Mouse (Mus musculus) liver, embryonic 14.5 days (tissue): ENCODE results near the gene Galns. TPM values are rescaled to one million over a fixed set of nuclear protein-coding genes. Genes with fewer than 3 reads are reported as not detected.

ENCODE experiments used
- ATAC-seq: fragments of 200-750 bp; cut with Nextera tagmentation; 2 replicates; pipeline ENCODE4 v1.8.0; 2017; ENCODE audit warnings: moderate number of reproducible peaks, mild to moderate bottlenecking, moderate library complexity; ENCODE audit not compliant: insufficient read depth
- DNase-seq, 3 experiments: peaks; one replicate each; pipeline ENCODE4 v3.0.0-alpha.2; 2012 to 2013; ENCODE audit warnings: low read depth in 3 of 3, low spot score in 3 of 3
- H3K27ac ChIP-seq: fragments of 300-500 bp; sonication (generic); 2 replicates; pipeline ENCODE4 v1.5.1; 2014; ENCODE audit warnings: moderate library complexity, mild to moderate bottlenecking, control low read depth, inconsistent platforms
- H3K27me3 ChIP-seq: fragments of 300-500 bp; sonication (generic); 2 replicates; pipeline ENCODE4 v1.6.1; 2014; ENCODE audit warnings: mild to moderate bottlenecking, low read length, moderate library complexity; ENCODE audit not compliant: control insufficient read depth, insufficient read depth
- H3K36me3 ChIP-seq: fragments of 300-500 bp; sonication (generic); replicated peaks from 2 replicates; pipeline ENCODE4 v1.6.1; 2014; ENCODE audit warnings: low read depth; ENCODE audit not compliant: control insufficient read depth, insufficient read depth
- H3K4me1 ChIP-seq, 2 experiments: fragments of 200-500 bp in 1 of 2; fragments of 300-500 bp in 1 of 2; sonication (generic) in 1 of 2; replicated peaks; 2 replicates each; pipeline ENCODE4 v1.6.1; 2012 to 2014; ENCODE audit warnings: antibody characterized with exemption in 1 of 2, inconsistent platforms in 1 of 2, low read length in 1 of 2; ENCODE audit not compliant: control insufficient read depth in 2 of 2, insufficient read depth in 2 of 2
- H3K4me2 ChIP-seq: fragments of 300-500 bp; sonication (generic); 2 replicates; pipeline ENCODE4 v1.6.1; 2014; ENCODE audit warnings: low read depth, mild to moderate bottlenecking, control low read depth, moderate library complexity
- H3K4me3 ChIP-seq, 2 experiments: fragments of 200-500 bp in 1 of 2; fragments of 300-500 bp in 1 of 2; sonication (generic) in 1 of 2; 2 replicates each; pipeline ENCODE4 v1.5.1; 2012 to 2014; ENCODE audit warnings: low read depth in 2 of 2, low read length in 2 of 2, mild to moderate bottlenecking in 2 of 2, control low read depth in 1 of 2, inconsistent platforms in 1 of 2, moderate library complexity in 1 of 2; ENCODE audit not compliant: insufficient read depth in 1 of 2
- H3K9ac ChIP-seq: fragments of 300-500 bp; sonication (generic); replicated peaks from 2 replicates; pipeline ENCODE4 v1.6.1; 2014; ENCODE audit warnings: mild to moderate bottlenecking, control low read depth, moderate library complexity
- H3K9me3 ChIP-seq: fragments of 300-500 bp; sonication (generic); 2 replicates; pipeline ENCODE4 v1.6.1; 2016; ENCODE audit warnings: low read length, mixed read lengths; ENCODE audit not compliant: control insufficient read depth
- CTCF ChIP-seq: IDR thresholded peaks from 2 replicates; pipeline ENCODE4 v1.5.1; 2016; ENCODE audit warnings: antibody characterized with exemption, low read depth, control low read depth
- EP300 ChIP-seq: IDR thresholded peaks from 2 replicates; pipeline ENCODE4 v1.6.1; 2016; ENCODE audit warnings: antibody characterized with exemption, low read depth
- WGBS: fragments of 180-500 bp; shearing (Covaris S2); extraction: QIAGEN DNeasy Blood & Tissue Kit; methylation state at CpG from one replicate; pipeline ENCODE4 v1.1.7; 2014; ENCODE audit not compliant: insufficient replicate concordance; 5-methylcytosine and 5-hydroxymethylcytosine counted together
- polyA plus RNA-seq, 2 experiments: library from polyadenylated mRNA; depleted of rRNA in 1 of 2; stranded (reverse) in 1 of 2; unstranded in 1 of 2; fragments of >200 nt; fragmentation: Nextera tagmentation in 1 of 2; extraction: Ambion mirVana in 1 of 2; gene quantifications; 2 replicates each; pipeline versions ENCODE4 v1.2.1 to v1.2.3; 2012 to 2014

Galns gene
- polyA plus RNA-seq, 2 experiments: 3.8 to 4.6 TPM

DNA sequence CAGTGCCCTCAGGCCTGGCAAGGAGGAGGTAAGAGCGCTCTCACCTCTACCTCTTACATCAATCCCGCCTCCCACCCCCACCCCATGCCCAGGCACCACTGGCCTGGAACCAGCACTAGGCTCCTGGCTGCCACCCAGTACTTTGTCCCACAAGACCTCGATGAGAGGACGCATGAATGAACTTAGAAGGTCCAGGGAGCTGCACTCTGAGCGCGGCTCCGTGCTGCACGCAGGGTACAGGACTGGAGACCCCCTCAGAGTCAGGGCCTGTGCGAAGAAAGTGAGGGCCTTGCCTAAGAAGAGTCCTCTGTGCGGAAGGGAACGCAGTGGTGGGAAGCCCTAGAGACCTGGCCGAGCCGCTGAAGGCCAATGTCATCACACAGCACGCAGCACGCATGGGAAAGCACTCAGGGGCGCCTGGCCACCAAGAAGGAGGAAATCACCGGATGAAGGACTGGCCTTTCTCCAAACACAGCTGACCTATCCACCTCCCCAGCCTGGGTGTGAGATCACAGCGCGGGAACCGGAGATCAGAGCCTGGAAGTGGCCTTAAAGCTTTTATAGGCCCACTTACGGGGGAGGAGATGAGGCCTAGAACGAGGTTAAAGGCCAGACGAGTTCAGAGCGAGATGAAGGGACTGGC lies 64.3 kb downstream of the Galns start:
- DNase-seq (no peak), ATAC-seq (no peak)
- peak overlapping the region; percentile 58 to 86 for H3K4me3 ChIP-seq
- H3K27ac ChIP-seq: peak overlapping the region; percentile 99
- peak overlapping the region; percentile 89 for H3K9ac ChIP-seq
- no peaks in the 10 kb centered on the region for H3K27me3 ChIP-seq
- peak overlapping the region; percentile 99 for H3K4me2 ChIP-seq
- peaks cover 33% of the 10 kb centered on the region for H3K36me3 ChIP-seq
- H3K9me3 ChIP-seq: no peaks in the 10 kb centered on the region
- TF ChIP-seq EP300 (no peak), CTCF (no peak)
- WGBS: 58% methylated on average over 24 of the region's 24 CpGs
- H3K4me1 ChIP-seq: peaks cover 55 to 73% of the 10 kb centered on the region in 2 experiments

DNA sequence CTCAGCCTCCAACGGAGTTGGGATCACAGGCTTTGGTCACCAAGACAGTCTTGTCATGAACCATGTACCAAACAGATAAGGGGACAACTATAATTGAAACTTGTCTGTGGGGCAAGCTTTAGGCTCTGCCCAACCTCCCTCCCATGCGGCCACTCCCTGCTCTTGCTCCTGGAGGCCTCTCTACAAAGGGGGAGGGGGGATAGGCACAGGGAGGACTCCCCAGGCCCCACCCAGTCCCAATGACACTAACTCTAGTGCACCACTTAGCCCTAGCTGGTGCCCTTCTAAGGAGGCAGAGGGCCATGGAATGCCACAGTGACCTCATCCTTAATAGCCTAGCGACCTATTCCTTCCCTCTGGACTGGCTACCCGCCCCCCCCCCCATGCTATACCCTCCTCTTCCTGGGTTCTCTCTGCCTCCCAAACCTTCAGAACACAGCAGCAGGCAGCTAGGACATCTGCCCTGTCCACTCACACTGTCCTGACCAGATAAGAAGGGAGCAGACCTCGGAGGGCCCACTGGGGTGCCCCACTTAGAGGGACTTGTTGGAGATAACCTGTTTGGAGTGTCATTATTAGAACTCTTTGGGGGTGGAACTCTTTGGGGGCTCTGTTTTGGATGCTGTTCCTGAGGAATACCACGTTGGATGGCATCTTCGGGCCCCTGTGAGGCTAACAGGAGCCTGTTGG lies 65.1 kb downstream of the Galns start:
- Histone ChIP-seq H3K27ac (peak overlapping the region; percentile 99), H3K4me3 (peak overlapping the region; percentile 58 to 86), H3K4me1 (peaks cover 57 to 73% of the 10 kb centered on the region in 2 experiments)

DNA sequence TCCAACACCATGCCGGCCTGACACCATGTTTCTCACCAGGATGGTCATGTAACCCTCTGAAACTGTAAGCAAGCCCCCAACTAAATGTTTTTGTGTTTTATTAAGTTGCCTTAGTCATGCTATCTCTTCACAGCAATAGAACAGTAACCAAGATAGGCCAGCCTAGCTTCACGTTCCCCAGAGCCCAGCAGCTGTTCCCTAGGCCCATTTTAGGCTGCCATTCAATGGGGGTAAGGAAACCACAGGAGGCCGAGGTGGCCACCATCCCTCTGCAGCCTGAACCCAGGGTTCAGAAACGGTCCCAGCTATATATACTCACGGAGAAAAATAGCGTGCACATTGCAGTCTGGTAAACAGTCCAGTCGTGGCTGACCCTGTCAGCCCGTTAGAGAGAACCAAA lies 67.1 kb downstream of the Galns start:
- H3K36me3 ChIP-seq: peaks cover 45% of the 10 kb centered on the region
- TF ChIP-seq CTCF (no peak), EP300 (no peak)
- 80% methylated on average over 8 of the region's 8 CpGs for WGBS
- H3K9me3 ChIP-seq: no peaks in the 10 kb centered on the region
- no peaks in the 10 kb centered on the region for H3K27me3 ChIP-seq
- H3K27ac ChIP-seq: peak overlapping the region; percentile 99
- H3K4me1 ChIP-seq: peaks cover 61 to 80% of the 10 kb centered on the region in 2 experiments
- DNase-seq: no peak
- peak overlapping the region; percentile 89; the same call in 1 of the 2 replicates for H3K9ac ChIP-seq
- H3K4me2 ChIP-seq: no peak overlapping the region; the same call in 1 of the 2 replicates
- no peak for ATAC-seq
- no peak overlapping the region for H3K4me3 ChIP-seq

More for the DNA sequence above, 65.1 kb downstream of the Galns start:
- DNase-seq: peak; percentile 81 to 83 (median 82)
- Histone ChIP-seq H3K27me3 (no peaks in the 10 kb centered on the region), H3K9ac (peak overlapping the region; percentile 89), H3K4me2 (peak overlapping the region; percentile 99), H3K36me3 (peaks cover 38% of the 10 kb centered on the region), H3K9me3 (no peaks in the 10 kb centered on the region)
- peak; percentile 83 for ATAC-seq
- WGBS: 27% methylated on average over 7 of the region's 7 CpGs
- TF ChIP-seq EP300 (peak; percentile 48), CTCF (peak; percentile 9; the same call in 1 of the 2 replicates)

DNA sequence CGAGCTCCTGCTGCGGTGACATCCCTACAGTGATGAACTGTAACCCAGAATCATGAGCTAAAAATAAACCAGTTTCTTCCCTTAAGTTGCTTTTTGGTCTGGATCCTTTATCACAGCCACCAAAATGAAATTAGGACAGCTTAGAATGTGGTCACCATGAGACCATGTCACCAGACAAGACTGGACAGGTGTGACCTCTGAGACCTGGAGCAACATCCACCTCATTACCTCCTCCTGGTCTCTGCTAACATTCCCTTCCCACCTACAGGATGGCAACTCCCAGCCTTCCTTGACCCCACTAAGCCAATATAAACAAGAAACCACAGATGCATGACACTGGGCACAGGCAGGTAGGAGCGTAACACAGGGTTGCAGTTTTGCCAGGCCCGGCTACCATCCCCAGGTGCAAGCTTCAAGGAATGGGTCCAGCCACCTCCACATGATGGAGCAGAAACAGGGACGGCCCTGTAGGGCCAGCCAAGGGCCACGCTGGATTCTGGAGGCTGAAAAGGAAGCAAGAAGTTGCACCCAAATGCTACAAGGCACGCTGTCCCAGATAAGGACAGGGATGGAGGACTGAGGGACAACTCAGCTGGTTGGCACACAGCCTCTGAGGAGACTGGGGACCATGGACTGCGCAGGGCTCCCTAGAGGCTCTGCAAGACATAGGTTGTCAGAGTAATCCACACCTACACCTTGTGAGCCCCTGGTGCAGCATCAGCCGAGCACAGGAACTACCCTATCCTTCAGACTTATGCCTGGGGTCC lies 72.8 kb downstream of the Galns start:
- H3K27ac ChIP-seq: peak overlapping the region; percentile 98
- peak overlapping the region in 1 of 2 experiments; percentile 45; a peak in 1 of 4 replicates for H3K4me3 ChIP-seq
- peaks cover 25% of the 10 kb centered on the region for H3K36me3 ChIP-seq
- H3K4me1 ChIP-seq: peaks cover 46 to 67% of the 10 kb centered on the region in 2 experiments
- DNase-seq: peak in 1 of 3 experiments; percentile 61
- H3K27me3 ChIP-seq: no peaks in the 10 kb centered on the region
- peak; percentile 34 for ATAC-seq
- peak overlapping the region; percentile 91 for H3K4me2 ChIP-seq
- TF ChIP-seq EP300: no peak
- TF ChIP-seq CTCF: no peak
- no peaks in the 10 kb centered on the region for H3K9me3 ChIP-seq
- WGBS: 46% methylated on average over 9 of the region's 9 CpGs
- H3K9ac ChIP-seq: peak overlapping the region; percentile 79

DNA sequence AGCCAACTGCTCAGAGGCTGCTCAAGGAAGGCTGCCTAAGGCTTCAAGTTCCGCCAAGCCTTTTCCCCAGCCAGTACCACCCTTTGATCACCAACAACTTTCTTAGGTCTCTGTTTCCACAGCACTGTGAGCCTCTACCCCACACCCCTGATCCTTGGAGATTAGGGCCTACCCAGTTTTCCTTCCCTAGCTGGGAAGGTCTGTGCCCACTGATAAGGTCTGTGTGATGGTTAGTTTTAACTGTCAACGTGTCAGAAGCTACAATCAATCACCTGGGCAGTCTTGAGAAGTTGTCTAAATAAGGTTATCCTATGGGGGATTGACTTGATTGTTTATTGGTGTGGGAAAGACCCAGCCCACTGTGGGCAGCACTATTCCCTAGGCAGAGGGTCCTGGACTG lies 73.5 kb downstream of the Galns start:
- Histone ChIP-seq H3K36me3 (peaks cover 18% of the 10 kb centered on the region), H3K4me1 (peaks cover 46 to 62% of the 10 kb centered on the region in 2 experiments), H3K4me3 (peak overlapping the region; percentile 39 to 45), H3K27me3 (no peaks in the 10 kb centered on the region), H3K9ac (peak overlapping the region; percentile 79), H3K27ac (peak overlapping the region; percentile 98), H3K9me3 (no peaks in the 10 kb centered on the region), H3K4me2 (peak overlapping the region; percentile 91)
- 9% methylated on average over 2 of the region's 2 CpGs for WGBS
- peak; percentile 84 to 91 (median 85) for DNase-seq
- ATAC-seq: peak; percentile 92
- no peak for TF ChIP-seq CTCF
- peak; percentile 98 for TF ChIP-seq EP300
